Mouse (Mus musculus): Measurements from ENCODE around the gene Ppp1r10.
A peak's percentile ranks its signal among the peaks of the same experiment; 100 is the strongest.

Ppp1r10 gene

DNA sequence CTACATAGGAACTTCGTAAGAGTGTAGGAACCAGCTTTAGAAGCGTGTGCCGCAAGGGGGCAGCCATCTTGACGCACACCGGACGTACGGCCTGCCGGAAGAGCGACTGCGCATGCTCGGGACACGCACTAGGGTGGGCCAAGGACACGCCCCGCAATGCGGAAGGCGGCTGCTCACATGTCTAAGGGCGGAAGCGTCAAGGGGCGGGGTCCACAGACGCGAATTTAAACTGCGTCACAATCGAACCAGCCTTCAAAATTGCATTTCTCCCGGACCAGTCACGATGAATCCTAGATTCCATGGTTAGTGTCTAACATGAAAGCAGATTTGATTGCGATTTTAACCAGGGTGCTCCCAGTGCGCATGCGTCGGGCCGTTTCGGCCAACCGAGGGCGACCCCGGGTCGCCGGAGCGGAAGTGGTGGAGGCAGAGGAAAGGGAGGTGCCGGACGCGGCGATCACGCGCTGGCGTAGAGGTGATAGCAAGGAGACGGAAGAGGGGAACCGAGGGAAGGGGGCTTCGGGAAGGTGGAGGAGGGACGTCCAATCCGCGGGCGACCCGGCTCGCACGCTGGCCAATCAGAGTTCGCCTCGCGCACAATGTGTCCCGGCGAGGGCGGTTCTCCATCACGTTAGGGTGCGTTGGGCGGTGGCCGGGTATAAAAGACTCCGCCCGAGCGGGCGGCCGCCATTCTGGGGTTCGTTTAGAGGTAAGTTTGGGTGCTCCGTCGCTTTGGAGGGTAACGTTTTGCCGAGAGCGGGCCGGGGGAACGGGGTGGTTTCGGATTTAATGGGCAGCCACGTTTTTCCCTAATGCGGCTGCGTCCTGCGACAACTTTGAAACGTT lies at the start of gene Ppp1r10, which contains the start of gene Mrps18b:
Gene Ppp1r10 (plus strand): TSS at position 138 of the 846 bp plus-strand sequence.
Gene Mrps18b (minus strand): TSS at position 93 of the 846 bp plus-strand sequence.
- DNase-seq (ENCODE audit: low read depth, low spot score), result peak; percentile 99

DNA sequence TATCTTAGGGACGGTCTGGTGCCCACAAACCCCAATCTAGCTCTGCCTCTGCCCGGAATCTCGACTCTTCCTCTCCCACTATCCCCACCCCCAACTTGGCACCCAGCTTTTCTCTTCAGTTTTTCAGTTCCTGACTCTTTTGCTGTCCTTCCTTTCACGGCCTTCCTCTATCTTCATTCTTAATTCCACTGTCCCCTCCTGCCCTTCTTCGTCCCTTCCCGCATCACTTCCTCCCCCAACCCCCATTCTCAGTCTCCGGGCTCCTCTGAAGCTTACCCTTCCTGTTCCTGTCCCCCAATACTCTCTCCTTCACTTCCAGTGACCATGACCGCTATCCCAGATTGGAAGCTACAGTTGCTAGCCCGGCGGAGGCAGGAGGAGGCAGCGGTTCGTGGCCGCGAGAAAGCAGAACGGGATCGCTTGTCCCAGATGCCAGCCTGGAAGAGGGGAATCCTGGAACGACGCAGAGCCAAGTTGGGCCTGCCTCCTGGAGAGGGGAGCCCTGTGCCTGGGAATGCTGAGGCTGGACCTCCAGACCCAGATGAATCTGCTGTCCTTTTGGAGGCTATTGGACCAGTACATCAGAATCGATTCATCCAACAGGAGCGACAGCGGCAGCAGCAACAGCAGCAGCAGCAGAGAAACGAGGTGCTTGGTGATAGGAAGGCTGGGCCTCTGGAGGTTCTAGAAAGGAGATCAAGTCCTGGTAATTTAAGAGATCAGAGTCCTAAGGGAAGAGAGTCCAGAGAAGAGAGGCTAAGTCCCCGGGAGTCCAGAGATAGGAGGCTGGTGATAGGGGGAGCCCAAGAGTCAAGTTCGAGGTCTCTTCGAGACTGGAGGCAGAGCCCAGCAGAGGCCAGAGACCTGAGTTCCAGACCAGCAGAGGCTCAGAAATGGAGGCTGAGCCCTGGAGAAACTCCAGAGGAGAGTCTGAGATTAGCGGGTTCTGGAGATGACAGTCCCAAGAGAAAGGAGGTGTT lies 49.0 kb upstream of the Ppp1r10 start:
- DNase-seq (ENCODE audit: low read depth, low spot score), result peak; percentile 61

DNA sequence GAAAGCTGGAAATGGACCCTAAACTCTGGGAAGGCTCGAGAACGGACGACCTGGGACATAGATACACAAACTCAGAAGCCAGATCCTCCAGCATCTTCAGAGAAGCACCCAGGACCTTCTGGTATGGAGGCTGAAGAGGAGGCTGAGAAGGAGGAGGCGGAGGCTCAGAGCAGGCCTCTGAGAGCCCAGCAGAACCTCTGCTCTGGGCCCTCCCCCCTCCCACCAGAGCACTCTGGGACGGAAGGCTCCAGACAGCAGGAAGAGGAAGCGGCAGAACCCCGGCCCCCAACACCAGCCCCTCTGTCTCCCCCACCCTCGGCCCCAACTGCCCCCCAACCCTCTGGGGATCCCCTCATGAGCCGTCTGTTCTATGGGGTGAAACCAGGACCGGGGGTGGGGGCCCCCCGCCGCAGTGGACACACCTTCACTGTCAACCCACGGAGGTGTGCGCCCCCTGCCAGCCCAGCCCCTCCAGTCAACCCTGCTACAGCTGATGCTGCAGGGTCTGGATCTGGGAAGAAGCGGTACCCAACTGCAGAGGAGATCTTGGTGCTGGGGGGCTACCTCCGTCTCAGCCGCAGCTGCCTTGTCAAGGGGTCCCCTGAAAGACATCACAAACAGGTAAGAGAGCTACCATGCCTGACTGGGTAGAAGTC lies 47.9 kb upstream of the Ppp1r10 start:
- DNase-seq (ENCODE audit: low read depth, low spot score), result no peak

DNA sequence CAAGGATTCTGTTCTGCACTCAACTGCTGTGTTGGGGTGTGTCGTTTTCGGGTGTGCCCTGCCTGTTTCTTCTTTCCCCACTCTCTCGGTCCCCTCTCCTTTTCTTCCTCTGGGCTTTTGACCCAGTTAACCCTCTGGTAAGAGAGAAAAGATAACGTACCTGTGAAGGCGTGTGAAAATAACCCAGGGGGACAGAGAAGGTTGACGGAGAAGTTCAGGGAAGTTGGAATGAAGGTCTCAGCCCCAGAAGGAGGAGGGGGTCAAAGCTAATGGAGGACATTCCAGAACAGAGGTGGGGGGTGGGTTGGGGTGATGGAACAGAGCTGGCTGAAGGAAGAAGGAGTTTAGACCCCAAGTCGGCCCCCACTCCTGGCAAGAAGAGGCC lies 47.3 kb upstream of the Ppp1r10 start:
- no peak for DNase-seq (ENCODE audit: low read depth, low spot score)

DNA sequence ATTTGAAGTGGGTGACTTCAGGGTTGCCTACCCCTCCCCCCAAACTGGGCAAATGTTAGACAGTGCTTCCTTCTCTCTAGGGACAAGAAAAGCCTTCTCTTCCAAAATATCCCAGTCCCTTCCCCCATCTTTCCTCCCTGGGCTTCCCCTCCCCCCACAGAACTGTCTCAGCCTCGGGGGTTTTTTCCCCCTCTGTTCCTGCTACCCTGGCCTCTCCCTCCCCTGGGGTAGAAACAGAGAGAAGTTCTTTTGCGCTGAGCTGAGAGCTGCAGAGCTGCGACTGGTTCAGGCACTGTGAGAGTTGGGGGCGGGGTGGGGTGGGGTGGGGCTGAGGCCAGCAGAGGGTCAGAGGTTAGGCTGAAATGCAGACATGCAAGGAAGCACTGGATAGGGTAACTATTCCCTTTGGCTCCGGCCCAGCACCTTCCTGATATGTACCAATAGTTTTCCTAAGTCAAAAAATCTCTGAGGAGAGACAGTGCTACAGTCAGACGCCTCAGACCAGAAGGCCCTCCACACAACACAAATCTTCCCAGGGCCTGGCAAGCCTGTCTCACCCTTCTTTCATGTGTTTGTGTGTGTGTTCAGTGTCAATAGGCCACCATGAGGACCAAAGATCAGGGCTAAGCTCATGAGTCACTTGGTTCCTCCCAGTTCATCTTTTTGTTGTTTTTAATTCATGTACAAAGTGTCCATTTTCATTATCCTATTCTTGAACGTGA lies 46.7 kb upstream of the Ppp1r10 start:
- peak; percentile 95 for DNase-seq (ENCODE audit: low read depth, low spot score)

DNA sequence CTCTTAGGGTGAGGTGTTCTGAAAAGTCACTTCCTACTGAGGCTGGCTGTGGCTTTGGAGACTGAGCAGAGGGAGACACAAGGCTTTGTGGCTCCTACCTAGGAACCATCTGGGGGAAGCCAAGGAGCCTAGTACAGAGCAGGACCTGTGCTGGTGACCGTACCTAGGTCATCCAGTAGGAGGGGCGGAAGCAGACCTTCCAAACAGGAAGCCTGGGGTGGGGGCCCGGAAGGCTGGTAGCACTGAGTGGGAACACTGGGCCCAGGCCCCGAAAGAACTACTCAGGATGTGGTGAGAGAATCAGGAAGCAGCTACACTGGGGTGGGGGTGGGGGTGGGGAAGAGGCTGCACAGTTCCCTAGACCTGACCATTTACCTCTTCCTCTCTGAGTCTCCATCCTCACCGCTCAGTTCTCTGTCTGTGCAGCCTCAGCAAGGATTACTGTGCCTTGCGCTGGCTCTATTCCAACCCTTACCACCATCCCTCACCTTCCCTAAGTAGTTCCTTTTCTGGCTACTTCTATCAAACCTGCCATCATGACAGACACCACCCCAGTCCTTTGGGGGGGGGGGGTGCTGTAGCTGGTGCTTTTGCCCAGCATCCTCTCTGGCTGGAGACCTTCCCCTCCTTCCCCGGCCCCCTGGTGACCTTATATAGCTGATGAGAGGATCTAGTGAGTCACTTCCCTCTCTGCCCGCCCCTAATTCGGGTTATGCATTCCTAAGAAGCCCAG lies 45.9 kb upstream of the Ppp1r10 start:
- DNase-seq (ENCODE audit: low read depth, low spot score), result peak; percentile 86

DNA sequence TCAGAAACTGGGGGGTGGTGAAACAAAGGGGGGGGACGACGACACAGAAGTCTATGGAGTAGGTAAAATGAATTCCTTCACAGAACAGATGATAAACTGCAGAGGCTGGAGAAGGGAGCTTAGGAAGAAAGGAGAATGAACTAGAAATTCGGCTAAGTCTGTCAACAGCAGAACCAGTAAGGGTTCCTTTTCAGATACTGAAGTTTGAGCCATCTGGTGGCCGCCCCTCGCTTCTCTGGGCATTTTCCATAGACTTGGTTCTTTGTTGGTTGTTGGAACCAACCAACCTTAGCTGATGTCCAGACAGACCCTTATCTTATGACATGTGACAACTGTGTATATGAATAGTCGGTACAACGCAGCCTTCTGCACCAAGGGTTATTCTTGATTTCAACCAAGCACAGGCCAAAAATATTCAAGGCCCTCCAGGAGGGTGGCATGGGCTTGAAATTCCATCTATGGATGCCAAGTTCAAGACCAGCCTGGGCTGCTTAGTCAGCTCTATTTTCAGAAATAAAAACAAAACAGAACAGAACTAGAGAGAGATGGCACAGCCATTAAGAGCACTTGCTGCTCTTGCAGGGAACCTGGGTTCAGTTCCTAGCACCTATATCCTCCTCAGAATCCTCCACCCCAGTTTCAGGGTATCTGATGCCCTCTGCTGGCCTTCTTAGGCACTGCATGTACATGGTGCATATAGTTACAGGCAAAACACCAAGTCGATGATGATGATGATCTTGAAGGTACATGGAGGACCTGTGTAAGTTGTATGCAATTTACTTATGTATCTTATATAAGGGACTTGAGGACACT lies 45.1 kb upstream of the Ppp1r10 start:
- peak; percentile 81 for DNase-seq (ENCODE audit: low read depth, low spot score)

DNA sequence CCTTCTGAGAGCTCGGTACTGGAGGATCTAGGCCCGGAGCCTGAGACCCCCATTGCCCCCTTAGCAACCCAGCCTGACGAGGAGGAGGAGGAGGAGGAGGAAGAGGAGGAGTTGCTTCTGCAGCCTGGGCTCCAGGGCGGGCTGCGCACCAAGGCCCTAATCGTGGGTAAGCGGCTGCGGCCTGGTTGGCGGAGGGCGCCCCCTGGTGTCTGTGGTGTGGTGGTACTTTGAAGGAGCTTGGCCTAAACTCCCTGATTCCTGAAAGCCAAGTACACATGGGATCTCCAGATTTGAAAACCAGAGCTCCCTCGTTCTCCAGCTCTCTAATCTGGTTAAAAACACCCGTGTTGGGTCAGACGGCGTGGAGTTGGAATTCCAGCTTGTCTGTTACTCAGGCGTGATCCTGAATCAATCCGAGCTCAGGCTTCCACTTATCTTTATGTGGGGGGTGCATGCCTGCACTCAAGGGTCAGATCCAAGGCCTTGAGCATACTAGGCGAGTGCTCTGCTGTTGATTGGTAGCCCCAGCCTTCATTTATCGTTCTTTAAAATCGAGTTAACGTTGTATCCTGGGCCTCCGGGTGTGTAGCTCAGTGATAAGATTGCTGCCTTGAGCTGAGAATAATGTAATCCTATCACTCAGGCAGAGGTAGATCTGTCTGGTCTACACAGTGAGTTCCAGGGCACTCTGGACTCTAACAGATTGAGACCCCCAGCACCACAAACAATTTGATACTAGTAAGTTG lies 42.3 kb upstream of the Ppp1r10 start:
- DNase-seq (ENCODE audit: low read depth, low spot score), result peak; percentile 82

DNA sequence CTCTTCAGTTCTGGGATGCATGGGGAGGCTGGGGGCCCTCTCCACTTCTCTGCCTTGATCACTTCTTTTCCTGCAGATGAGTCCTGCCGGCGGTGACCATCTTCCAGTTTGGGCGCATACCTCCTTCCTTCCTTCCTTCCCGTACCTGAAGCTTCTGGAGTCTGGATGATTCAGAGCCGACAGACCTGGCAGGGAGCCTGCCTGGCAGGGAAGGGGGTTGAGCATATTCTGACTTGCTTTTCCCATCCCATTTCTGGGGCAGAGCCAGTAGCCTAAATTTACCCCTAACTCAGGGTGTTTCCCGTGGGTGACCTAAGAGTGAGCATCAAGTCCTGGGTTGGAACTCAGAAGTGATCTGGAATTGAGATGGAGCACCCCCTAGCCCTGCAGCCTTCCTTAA lies 41.5 kb upstream of the Ppp1r10 start:
- DNase-seq (ENCODE audit: low read depth, low spot score), result no peak

DNA sequence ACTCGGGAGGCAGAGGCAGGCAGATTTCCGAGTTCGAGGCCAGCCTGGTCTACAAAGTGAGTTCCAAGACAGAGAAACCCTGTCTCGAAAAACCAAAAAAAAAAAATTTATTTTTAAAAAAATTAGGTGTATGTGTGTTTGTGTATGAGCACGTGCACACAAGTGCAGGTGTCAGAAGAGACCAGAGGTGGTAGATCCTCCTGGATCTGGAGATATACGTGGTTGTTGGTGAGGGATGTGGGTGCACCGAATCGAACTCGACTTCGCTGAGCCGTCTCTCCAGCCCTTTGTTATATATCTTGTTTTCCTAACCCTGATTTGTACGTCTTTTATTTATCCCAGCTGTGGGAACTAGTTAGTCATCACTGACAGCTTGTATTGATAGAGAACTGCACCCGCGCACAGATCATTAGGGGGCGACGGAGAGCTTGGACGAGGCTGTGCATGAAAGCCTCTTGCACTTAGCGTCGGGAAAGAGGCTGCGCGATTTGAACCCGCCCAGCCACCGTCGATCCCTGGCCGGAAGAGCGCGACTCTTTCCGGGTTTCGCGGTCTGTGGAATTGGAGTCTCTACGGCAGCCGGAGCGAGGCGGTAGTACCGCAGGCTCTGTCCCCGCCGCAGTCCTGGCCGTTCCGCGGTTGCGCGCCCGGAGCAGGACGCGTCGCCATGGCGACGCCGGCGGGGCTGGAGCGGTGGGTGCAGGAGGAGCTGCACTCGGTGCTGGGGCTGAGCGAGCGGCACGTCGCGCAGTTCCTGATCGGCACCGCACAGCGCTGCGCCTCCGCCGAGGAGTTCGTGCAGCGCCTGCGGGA lies 36.8 kb upstream of the Ppp1r10 start, which contains the start of gene Dhx16:
Gene Dhx16 (plus strand): TSS at position 575 of the 813 bp plus-strand sequence.
- DNase-seq (ENCODE audit: low read depth, low spot score), result peak; percentile 96

DNA sequence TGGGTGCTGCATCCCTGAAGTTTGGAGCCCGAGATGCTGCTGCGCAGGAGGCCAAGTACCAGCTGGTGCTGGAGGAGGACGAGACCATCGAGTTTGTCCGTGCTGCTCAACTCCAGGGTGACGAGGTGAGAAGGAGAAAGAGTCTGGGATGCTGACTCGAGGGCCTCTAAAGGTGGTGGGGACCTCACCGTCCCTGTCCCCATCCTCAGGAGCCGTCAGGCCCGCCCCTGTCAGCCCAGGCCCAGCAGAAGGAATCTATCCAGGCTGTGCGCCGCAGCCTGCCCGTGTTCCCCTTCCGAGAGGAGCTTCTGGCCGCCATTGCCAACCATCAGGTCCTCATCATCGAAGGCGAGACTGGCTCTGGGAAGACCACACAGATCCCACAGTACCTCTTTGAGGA lies 33.3 kb upstream of the Ppp1r10 start:
- no peak for DNase-seq (ENCODE audit: low read depth, low spot score)

DNA sequence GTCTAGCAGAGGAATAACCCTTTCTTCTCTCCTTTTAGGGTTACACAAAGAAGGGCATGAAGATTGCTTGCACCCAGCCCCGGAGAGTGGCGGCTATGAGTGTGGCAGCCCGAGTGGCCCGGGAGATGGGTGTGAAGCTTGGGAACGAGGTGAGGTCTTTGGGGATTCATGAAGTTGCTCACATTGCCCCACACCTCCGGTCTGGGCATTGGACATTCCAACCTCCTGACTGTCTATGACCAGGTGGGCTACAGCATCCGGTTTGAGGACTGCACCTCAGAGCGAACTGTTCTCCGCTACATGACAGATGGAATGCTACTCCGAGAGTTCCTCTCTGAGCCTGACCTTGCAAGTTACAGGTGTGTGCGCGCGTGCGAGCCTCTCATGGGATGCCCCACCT lies 32.5 kb upstream of the Ppp1r10 start:
- no peak for DNase-seq (ENCODE audit: low read depth, low spot score)

DNA sequence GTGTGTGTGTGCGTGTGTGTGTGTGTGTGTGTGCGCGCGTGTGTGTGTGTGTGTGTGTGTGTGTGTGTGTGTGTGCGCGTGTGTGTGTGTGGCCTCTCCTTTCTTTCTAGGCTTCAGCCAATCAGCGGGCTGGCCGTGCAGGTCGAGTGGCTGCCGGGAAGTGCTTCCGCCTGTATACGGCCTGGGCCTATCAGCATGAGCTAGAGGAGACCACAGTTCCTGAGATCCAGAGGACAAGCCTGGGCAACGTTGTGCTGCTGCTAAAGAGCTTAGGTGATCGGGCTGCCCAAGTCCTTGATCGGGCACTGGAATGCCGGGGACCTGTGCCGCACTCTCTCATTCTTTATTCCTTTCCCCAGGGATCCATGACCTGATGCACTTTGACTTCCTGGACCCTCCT lies 28.5 kb upstream of the Ppp1r10 start:
- peak; percentile 84 for DNase-seq (ENCODE audit: low read depth, low spot score)

DNA sequence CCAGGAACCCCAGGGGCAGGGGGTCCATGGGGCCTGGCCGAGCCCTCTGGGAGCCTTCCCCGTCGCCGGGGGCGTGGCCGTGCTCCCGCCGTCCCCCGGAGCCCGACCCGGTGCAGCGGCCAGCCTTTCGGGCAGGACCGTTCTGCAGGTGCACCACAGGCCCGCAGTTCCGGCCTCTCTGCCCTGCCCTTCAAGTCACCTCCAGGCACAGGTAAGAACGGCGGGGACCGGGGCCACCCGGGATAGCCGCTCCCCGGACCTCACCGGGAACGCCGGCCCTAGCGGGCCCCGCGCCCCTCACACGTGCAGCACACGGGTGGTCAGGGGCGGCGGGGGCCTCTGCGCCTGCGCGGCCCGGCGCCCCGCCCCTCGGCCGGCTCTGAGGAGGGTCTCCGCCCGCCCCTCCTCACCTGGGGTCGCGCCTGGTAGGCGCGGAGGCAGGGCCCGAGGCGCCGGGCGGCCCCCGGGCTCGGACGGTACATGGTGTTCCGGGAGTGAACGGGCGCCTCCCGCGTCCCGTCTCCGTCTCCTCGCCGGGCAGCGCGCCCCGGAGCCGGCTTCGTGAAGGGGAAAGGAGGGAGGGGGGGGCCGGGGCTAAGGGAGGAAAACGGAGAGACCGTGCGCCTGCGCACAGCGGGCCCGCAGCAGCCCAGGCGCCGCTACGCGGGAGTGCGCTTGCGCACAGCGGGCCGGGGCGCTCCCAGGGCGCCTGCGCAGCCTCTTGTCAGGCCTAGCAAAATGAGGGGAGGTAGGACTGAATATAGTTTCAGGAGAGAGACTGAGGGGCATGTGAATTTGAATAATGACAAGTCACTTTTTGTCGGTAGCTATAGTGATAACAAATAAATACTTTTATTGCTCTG lies 19.2 kb upstream of the Ppp1r10 start, which contains the start of gene 2310061I04Rik:
Gene 2310061I04Rik (minus strand): TSS at position 651 of the 863 bp plus-strand sequence.
- peak; percentile 92 for DNase-seq (ENCODE audit: low read depth, low spot score)

DNA sequence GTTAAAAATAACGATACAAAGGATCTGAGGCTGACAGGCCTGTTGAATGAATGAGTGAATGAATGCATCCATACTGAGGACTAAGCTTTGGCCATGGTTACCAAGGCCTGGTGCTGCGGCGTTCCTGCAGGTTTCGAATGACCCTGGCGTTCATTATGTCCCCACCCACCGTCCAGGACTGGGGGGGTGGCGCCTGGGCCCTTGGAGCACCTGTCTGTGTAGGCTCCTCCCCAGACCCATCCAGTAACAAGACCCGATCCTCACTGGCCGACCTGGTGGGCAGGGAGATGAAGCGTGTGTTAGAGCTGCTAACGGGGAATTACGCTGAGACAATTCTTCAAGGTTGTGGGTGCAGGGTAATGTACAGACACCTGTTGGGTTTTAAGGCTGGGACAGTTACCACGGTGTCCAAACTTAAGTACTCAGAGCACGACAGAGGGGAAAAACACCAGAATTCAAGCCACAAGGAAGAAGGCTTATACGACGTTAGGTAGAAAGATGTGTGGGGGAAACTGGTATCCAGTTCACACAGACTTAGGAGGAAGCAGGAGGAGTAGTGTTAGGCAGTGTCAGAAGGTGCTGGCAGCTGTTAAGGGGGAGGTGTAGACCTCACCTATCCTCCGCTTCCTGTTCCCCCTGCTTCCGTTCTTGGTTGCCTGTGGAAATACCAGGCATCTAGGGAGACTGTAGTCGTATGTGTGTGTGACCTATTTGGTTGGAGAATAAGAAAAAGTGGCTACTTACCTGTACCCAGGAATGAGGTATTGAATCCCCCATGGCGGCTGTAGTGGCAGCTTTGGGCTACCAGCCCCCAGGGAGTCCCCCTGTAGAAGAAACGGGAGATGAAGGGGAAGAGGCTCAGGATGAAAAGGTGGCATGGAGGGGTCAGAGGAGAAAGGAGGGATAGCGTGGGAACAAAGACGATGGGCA lies 18.3 kb upstream of the Ppp1r10 start:
- peak; percentile 69 for DNase-seq (ENCODE audit: low read depth, low spot score)

DNA sequence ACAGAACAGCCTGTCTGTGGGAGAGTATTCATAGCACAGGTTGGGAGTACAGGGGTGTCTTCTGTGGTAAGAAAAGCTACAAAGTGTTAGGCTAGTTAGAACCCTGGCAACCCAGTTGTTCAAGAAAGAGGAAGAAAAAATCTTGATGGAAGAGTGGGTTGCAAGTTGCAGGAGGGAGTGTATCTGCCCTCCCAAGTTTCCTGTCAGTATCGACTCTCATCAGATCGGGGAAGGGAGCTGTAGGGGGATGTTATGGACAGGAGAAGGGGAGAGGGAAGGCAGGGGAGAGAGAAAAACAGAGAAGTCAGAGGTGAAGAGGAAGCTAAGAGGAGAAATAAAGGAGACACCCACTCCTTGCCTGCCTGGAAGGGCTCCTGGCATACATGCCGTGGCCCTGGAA lies 15.6 kb upstream of the Ppp1r10 start:
- no peak for DNase-seq (ENCODE audit: low read depth, low spot score)

Data from ES-CJ7 (cell line).